Comparison of ENCODE assay signal across 9 mouse cellular contexts in genomic region chr8:110500253-110500652, GRCm38 (mm10).
A peak's percentile ranks its signal among the peaks of the same experiment; 100 is the strongest.
DNase-seq lines count a peak whose midpoint lies in the region; ATAC-seq and TF ChIP-seq lines count a peak whose summit lies in the region.
"Had no signal": no experiment of that assay in that cellular context is flagged by ENCODE, and none has a peak within 500 bp of the region (broad histone marks: within the 10 kb centered on the region; RNA-seq: fewer than 3 reads in every experiment).

No protein-coding gene starts in this region.

- 22% methylated on average over 10 of the region's 10 CpGs for WGBS in heart, embryonic 13.5 days
- 18% methylated on average over 10 of the region's 10 CpGs for WGBS in liver, embryonic 11.5 days

- no peak for DNase-seq in heart, adult 11 months
- DNase-seq in 416B (ENCODE audit: low read depth), result peak; percentile 40
- peak; percentile 45 for DNase-seq in embryo, embryonic 10 days (ENCODE audit: low spot score)
- DNase-seq in liver, embryonic 11.5 days (ENCODE audit: low spot score), result peak; percentile 52
- no peak for DNase-seq in cerebellum, adult 9-10 months
- DNase-seq in left cerebral cortex, adult 8-10 months (ENCODE audit: low spot score in 2 of 2), result no peak
- no peak for DNase-seq in left cerebral cortex, adult 2 months (ENCODE audit: extremely low spot score in 1 of 2, low spot score in 2 of 2)

- H3K9me3 ChIP-seq in heart, embryonic 13.5 days, result no peaks in the 10 kb centered on the region
- H3K9me3 ChIP-seq in liver, embryonic 11.5 days (ENCODE audit: control insufficient read depth, low read length), result no peaks in the 10 kb centered on the region
- H3K9me3 ChIP-seq: hindbrain, embryonic 15.5 days had no signal

- H3K4me1 ChIP-seq in heart, embryonic 13.5 days, result no peaks in the 10 kb centered on the region
- 0 out of 2 replicates have a peak, but pooled peaks cover 2% of the 10 kb centered on the region for H3K4me1 ChIP-seq in liver, embryonic 11.5 days (replicated peaks; ENCODE audit: control insufficient read depth, insufficient read depth, low read length)
- H3K4me1 ChIP-seq: hindbrain, embryonic 15.5 days had no signal

- ATAC-seq in heart, embryonic 13.5 days (ENCODE audit: extremely low read depth, insufficient number of reproducible peaks, low FRiP score, low TSS enrichment), result peak; percentile 84
- ATAC-seq in liver, embryonic 11.5 days (replicated peaks; ENCODE audit: low FRiP score), result peak; percentile 96

- intact Hi-C loops in left cerebral cortex, adult 2 months (cut with DNase I), result no loop called here

- no peak for TF ChIP-seq CTCF in left cerebral cortex, adult 2 months (IDR thresholded peaks at IDR 0.05)

- no peak overlapping the region for H3K27ac ChIP-seq in heart, embryonic 13.5 days (replicated peaks)
- H3K27ac ChIP-seq in liver, embryonic 11.5 days (ENCODE audit: low read depth, low read length), result no peak overlapping the region
- H3K27ac ChIP-seq in left cerebral cortex, adult 2 months, result no peak overlapping the region
- H3K27ac ChIP-seq: hindbrain, embryonic 15.5 days had no signal

- no peak overlapping the region for H3K4me3 ChIP-seq in heart, embryonic 13.5 days
- no peak overlapping the region for H3K4me3 ChIP-seq in liver, embryonic 11.5 days (ENCODE audit: low read depth, low read length)
- no peak overlapping the region for H3K4me3 ChIP-seq in left cerebral cortex, adult 2 months
- H3K4me3 ChIP-seq: hindbrain, embryonic 15.5 days had no signal

- no peaks in the 10 kb centered on the region for H3K36me3 ChIP-seq in heart, embryonic 13.5 days
- no peaks in the 10 kb centered on the region for H3K36me3 ChIP-seq in liver, embryonic 11.5 days (ENCODE audit: control insufficient read depth, insufficient read depth, low read length)
- H3K36me3 ChIP-seq: hindbrain, embryonic 15.5 days had no signal

- H3K9ac ChIP-seq in heart, embryonic 13.5 days, result no peak overlapping the region
- H3K9ac ChIP-seq in liver, embryonic 11.5 days (ENCODE audit: low read depth, low read length), result no peak overlapping the region
- H3K9ac ChIP-seq: hindbrain, embryonic 15.5 days had no signal

- H3K4me2 ChIP-seq in heart, embryonic 13.5 days, result no peak overlapping the region
- no peak overlapping the region; the same call in 1 of the 2 replicates for H3K4me2 ChIP-seq in liver, embryonic 11.5 days
- H3K4me2 ChIP-seq: hindbrain, embryonic 15.5 days had no signal

- H3K27me3 ChIP-seq in heart, embryonic 13.5 days (replicated peaks), result peaks cover 31% of the 10 kb centered on the region; the same call in 1 of the 2 replicates
- peaks cover 3% of the 10 kb centered on the region; the same call in 1 of the 2 replicates for H3K27me3 ChIP-seq in liver, embryonic 11.5 days (replicated peaks; ENCODE audit: control insufficient read depth, insufficient read depth, low read length)

Comparison
In these comparisons a context has a peak if more than half of its experiments do, and no peak if none do; other contexts are left out.
1. DNase-seq: peak in 416B (single experiment), embryo, embryonic 10 days (single experiment) and liver, embryonic 11.5 days (single experiment); none in heart, adult 11 months (single experiment), cerebellum, adult 9-10 months (single experiment), left cerebral cortex, adult 8-10 months (0 of 2) and left cerebral cortex, adult 2 months (0 of 2).